ENCODE assay signal across 8 mouse cellular contexts in genomic region chr9:46015081-46015551, GRCm38 (mm10). TPM values are rescaled to one million over a fixed set of nuclear protein-coding genes. Genes with fewer than 3 reads are reported as not detected.
DNase-seq lines count a peak whose midpoint lies in the region; ATAC-seq and TF ChIP-seq lines count a peak whose summit lies in the region.

No protein-coding gene starts in this region.

- H3K4me1 ChIP-seq in embryonic facial prominence, embryonic 10.5 days: peaks cover 52% of the 10 kb centered on the region
- H3K4me1 ChIP-seq in lung, embryonic 16.5 days (replicated peaks; ENCODE audit: control insufficient read depth, insufficient read depth, low read length): peaks cover 49% of the 10 kb centered on the region
- peaks cover 39% of the 10 kb centered on the region for H3K4me1 ChIP-seq in small intestine, adult 2 months (ENCODE audit: control insufficient read depth, insufficient read depth, insufficient read length, low read length)

- no peak for TF ChIP-seq POLR2A in small intestine, adult 2 months (IDR thresholded peaks at IDR 0.05; ENCODE audit: low read depth, low read length)

- H3K4me2 ChIP-seq in lung, embryonic 16.5 days (ENCODE audit: low read depth, low read length): peak overlapping the region; percentile 78

- H3K9me3 ChIP-seq in embryonic facial prominence, embryonic 10.5 days: no peaks in the 10 kb centered on the region
- H3K9me3 ChIP-seq in lung, embryonic 16.5 days (ENCODE audit: control insufficient read depth, low read length): no peaks in the 10 kb centered on the region

- peak; percentile 63 for DNase-seq in right cerebral cortex, postnatal 25 days
- no peak for DNase-seq in right cerebral cortex, postnatal 4 days
- DNase-seq in embryonic facial prominence, embryonic 10.5 days (ENCODE audit: low spot score): no peak
- peak; percentile 79 to 85 for DNase-seq in heart, adult 9 months (ENCODE audit: low spot score in 2 of 2)
- peak; percentile 70 for DNase-seq in kidney, adult 9 months
- no peak for DNase-seq in embryo, embryonic 10.5 days (ENCODE audit: low spot score)

- peak overlapping the region; percentile 84; the same call in 1 of the 2 replicates for H3K4me3 ChIP-seq in embryonic facial prominence, embryonic 10.5 days
- peak overlapping the region; percentile 20 for H3K4me3 ChIP-seq in lung, embryonic 16.5 days (ENCODE audit: low read length)
- no peak overlapping the region for H3K4me3 ChIP-seq in small intestine, adult 2 months (ENCODE audit: low read depth, low read length)

- H3K27me3 ChIP-seq in embryonic facial prominence, embryonic 10.5 days (replicated peaks; ENCODE audit: low read depth, poor library complexity, severe bottlenecking): no peaks in the 10 kb centered on the region
- no peaks in the 10 kb centered on the region for H3K27me3 ChIP-seq in lung, embryonic 16.5 days (ENCODE audit: control insufficient read depth, insufficient read depth, low read depth, low read length)
- no peaks in the 10 kb centered on the region for H3K27me3 ChIP-seq in small intestine, adult 2 months (ENCODE audit: control insufficient read depth, insufficient read depth, low read length)

- H3K9ac ChIP-seq in lung, embryonic 16.5 days (ENCODE audit: low read length): peak overlapping the region; percentile 36; the same call in 1 of the 2 replicates

- H3K36me3 ChIP-seq in embryonic facial prominence, embryonic 10.5 days (replicated peaks): peaks cover 19% of the 10 kb centered on the region
- peaks cover 3% of the 10 kb centered on the region for H3K36me3 ChIP-seq in lung, embryonic 16.5 days (ENCODE audit: control insufficient read depth, insufficient read depth, low read length)
- H3K36me3 ChIP-seq in small intestine, adult 2 months (ENCODE audit: control insufficient read depth, insufficient read depth, low read length): no peaks in the 10 kb centered on the region; the same call in 1 of the 2 replicates

- no peak overlapping the region for H3K27ac ChIP-seq in embryonic facial prominence, embryonic 10.5 days (replicated peaks)
- peak overlapping the region; percentile 93 for H3K27ac ChIP-seq in lung, embryonic 16.5 days (ENCODE audit: low read length)
- peak overlapping the region; percentile 11 for H3K27ac ChIP-seq in small intestine, adult 2 months (ENCODE audit: insufficient read depth, low read depth, low read length)

- TF ChIP-seq CTCF in small intestine, adult 2 months (IDR thresholded peaks at IDR 0.05; ENCODE audit: extremely low read depth, insufficient read length, insufficient replicate concordance, low read depth, low read length): no peak

- 48% methylated on average over 8 of the region's 8 CpGs for WGBS in embryonic facial prominence, embryonic 10.5 days
- 10% methylated on average over 8 of the region's 8 CpGs for WGBS in lung, embryonic 16.5 days
- WGBS in small intestine, adult 2 months: 11% methylated on average over 8 of the region's 8 CpGs

- ATAC-seq in lung, embryonic 16.5 days (ENCODE audit: low read depth): peak; percentile 10

RNA-seq across cellular contexts. Expression of gene Sik3, which starts 2.5 kb away (rescaled TPM):
- polyA plus RNA-seq in embryonic facial prominence, embryonic 10.5 days (2016; fragmentation: Nextera tagmentation; extraction: Ambion mirVana): 8.4 and 9.9 TPM in 2 replicates
- 5.2 and 5.8 TPM in 2 replicates for polyA plus RNA-seq in lung, embryonic 16.5 days (2015; fragmentation: Nextera tagmentation; extraction: Ambion mirVana)
- 9.2 and 14.5 TPM in 2 replicates for polyA plus RNA-seq in small intestine, adult 2 months (2012; rRNA removed)

RNA-seq across cellular contexts. Expression of gene Pafah1b2, which starts 2.6 kb away (rescaled TPM):
- 261 and 262 TPM in 2 replicates for polyA plus RNA-seq in embryonic facial prominence, embryonic 10.5 days (2016; fragmentation: Nextera tagmentation; extraction: Ambion mirVana)
- polyA plus RNA-seq in lung, embryonic 16.5 days (2015; fragmentation: Nextera tagmentation; extraction: Ambion mirVana): 149 and 157 TPM in 2 replicates
- 2.5 and 12.8 TPM in 2 replicates for polyA plus RNA-seq in small intestine, adult 2 months (2012; rRNA removed)

Comparison
In these comparisons a context has a peak if more than half of its experiments do, and no peak if none do; other contexts are left out.
1. DNase-seq: peak in right cerebral cortex, postnatal 25 days (single experiment), heart, adult 9 months (2 of 2) and kidney, adult 9 months (single experiment); none in right cerebral cortex, postnatal 4 days (single experiment), embryonic facial prominence, embryonic 10.5 days (single experiment) and embryo, embryonic 10.5 days (single experiment).
2. RNA of gene Pafah1b2, which starts 2.6 kb away (polyA plus RNA-seq): 261 to 262 TPM in embryonic facial prominence, embryonic 10.5 days and 149 to 157 TPM in lung, embryonic 16.5 days; 2.5 to 12.8 TPM in small intestine, adult 2 months; every median in the first group is over 10 times any median in the second.